Mouse (Mus musculus): ENCODE data around the gene Ankrd53. TPM values are rescaled to one million over a fixed set of nuclear protein-coding genes. Genes with fewer than 3 reads are reported as not detected.

Ankrd53 gene
- polyA plus RNA-seq (2015; fragmentation: Nextera tagmentation; extraction: Ambion mirVana): not detected in 2 replicates

GRCm38 (mm10) chr6:83762344-83762743 lies at the start of gene Ankrd53:
TSS of gene Ankrd53 (plus strand) at chr6:83762644.
- H3K36me3 ChIP-seq (replicated peaks): no peaks in the 10 kb centered on the region
- peaks cover 11% of the 10 kb centered on the region; the same call in 1 of the 2 replicates for H3K4me1 ChIP-seq (replicated peaks)
- H3K9me3 ChIP-seq (replicated peaks): no peaks in the 10 kb centered on the region
- H3K27me3 ChIP-seq: peaks cover 72% of the 10 kb centered on the region
- peak within 1 kb of the TSS; percentile 56 for H3K4me2 ChIP-seq
- 33% methylated on average over 6 of the region's 6 CpGs for WGBS (ENCODE audit: insufficient replicate concordance)
- H3K4me3 ChIP-seq (replicated peaks): peak within 1 kb of the TSS; percentile 23
- H3K27ac ChIP-seq (replicated peaks): no peak within 1 kb of the TSS
- no peak for ATAC-seq (ENCODE audit: insufficient read depth)
- peak within 1 kb of the TSS; percentile 4; the same call in 1 of the 2 replicates for H3K9ac ChIP-seq

GRCm38 (mm10) chr6:83713271-83714136 lies 48.9 kb upstream of the Ankrd53 start:
- Histone ChIP-seq H3K4me1 (replicated peaks) (peaks cover 13% of the 10 kb centered on the region), H3K27me3 (peaks cover 100% of the 10 kb centered on the region), H3K4me2 (no peak overlapping the region), H3K4me3 (replicated peaks) (no peak overlapping the region), H3K9me3 (replicated peaks) (no peaks in the 10 kb centered on the region), H3K9ac (no peak overlapping the region), H3K36me3 (replicated peaks) (no peaks in the 10 kb centered on the region), H3K27ac (replicated peaks) (no peak overlapping the region)
- ATAC-seq (ENCODE audit: insufficient read depth): no peak
- 5% methylated on average over 12 of the region's 12 CpGs for WGBS (ENCODE audit: insufficient replicate concordance)

GRCm38 (mm10) chr6:83714221-83715123 lies 48.0 kb upstream of the Ankrd53 start:
- Histone ChIP-seq H3K27me3 (peaks cover 99% of the 10 kb centered on the region), H3K4me1 (replicated peaks) (peaks cover 13% of the 10 kb centered on the region), H3K36me3 (replicated peaks) (no peaks in the 10 kb centered on the region), H3K9me3 (replicated peaks) (no peaks in the 10 kb centered on the region), H3K27ac (replicated peaks) (no peak overlapping the region), H3K4me3 (replicated peaks) (no peak overlapping the region), H3K9ac (no peak overlapping the region), H3K4me2 (no peak overlapping the region)
- ATAC-seq (ENCODE audit: insufficient read depth): no peak
- WGBS (ENCODE audit: insufficient replicate concordance): 3% methylated on average over 34 of the region's 34 CpGs

GRCm38 (mm10) chr6:83715461-83716196 lies 46.8 kb upstream of the Ankrd53 start:
- Histone ChIP-seq H3K4me2 (no peak overlapping the region), H3K27me3 (peaks cover 99% of the 10 kb centered on the region), H3K9me3 (replicated peaks) (no peaks in the 10 kb centered on the region), H3K4me1 (replicated peaks) (peaks cover 10% of the 10 kb centered on the region), H3K4me3 (replicated peaks) (no peak overlapping the region), H3K9ac (no peak overlapping the region), H3K36me3 (replicated peaks) (no peaks in the 10 kb centered on the region), H3K27ac (replicated peaks) (no peak overlapping the region)
- WGBS (ENCODE audit: insufficient replicate concordance): 3% methylated on average over 30 of the region's 30 CpGs
- ATAC-seq (ENCODE audit: insufficient read depth): no peak

- H3K4me1 ChIP-seq (replicated peaks): no peaks in the 10 kb centered on the region
- WGBS (ENCODE audit: insufficient replicate concordance): 1% methylated on average over 8 of the region's 8 CpGs
- no peak overlapping the region for H3K4me3 ChIP-seq (replicated peaks)
- no peak overlapping the region for H3K9ac ChIP-seq
- no peaks in the 10 kb centered on the region for H3K36me3 ChIP-seq (replicated peaks)
- no peaks in the 10 kb centered on the region for H3K9me3 ChIP-seq (replicated peaks)
- no peak for ATAC-seq (ENCODE audit: insufficient read depth)
- peaks cover 99% of the 10 kb centered on the region for H3K27me3 ChIP-seq
- H3K4me2 ChIP-seq: no peak overlapping the region
- H3K27ac ChIP-seq (replicated peaks): no peak overlapping the region
These were observed 45.4 kb upstream of the Ankrd53 start for GRCm38 (mm10) chr6:83717026-83717425.

GRCm38 (mm10) chr6:83722526-83722925 lies 39.9 kb upstream of the Ankrd53 start:
- no peak overlapping the region for H3K4me2 ChIP-seq
- no peaks in the 10 kb centered on the region for H3K9me3 ChIP-seq (replicated peaks)
- H3K9ac ChIP-seq: no peak overlapping the region
- no peak overlapping the region for H3K4me3 ChIP-seq (replicated peaks)
- no peaks in the 10 kb centered on the region for H3K4me1 ChIP-seq (replicated peaks)
- H3K27me3 ChIP-seq: peaks cover 74% of the 10 kb centered on the region
- no peak for ATAC-seq (ENCODE audit: insufficient read depth)
- WGBS (ENCODE audit: insufficient replicate concordance): 14% methylated on average over 6 of the region's 6 CpGs
- H3K36me3 ChIP-seq (replicated peaks): no peaks in the 10 kb centered on the region
- H3K27ac ChIP-seq (replicated peaks): no peak overlapping the region

GRCm38 (mm10) chr6:83727178-83727577 lies 35.3 kb upstream of the Ankrd53 start:
- no peaks in the 10 kb centered on the region for H3K9me3 ChIP-seq (replicated peaks)
- no peak for ATAC-seq (ENCODE audit: insufficient read depth)
- H3K36me3 ChIP-seq (replicated peaks): no peaks in the 10 kb centered on the region
- H3K4me3 ChIP-seq (replicated peaks): no peak overlapping the region
- WGBS (ENCODE audit: insufficient replicate concordance): 19% methylated on average over 4 of the region's 4 CpGs
- H3K27me3 ChIP-seq: peaks cover 45% of the 10 kb centered on the region
- no peak overlapping the region for H3K9ac ChIP-seq
- H3K27ac ChIP-seq (replicated peaks): no peak overlapping the region
- no peak overlapping the region for H3K4me2 ChIP-seq
- no peaks in the 10 kb centered on the region for H3K4me1 ChIP-seq (replicated peaks)

GRCm38 (mm10) chr6:83728488-83728887 lies 34.0 kb upstream of the Ankrd53 start:
- Histone ChIP-seq H3K27ac (replicated peaks) (no peak overlapping the region), H3K9ac (no peak overlapping the region), H3K4me3 (replicated peaks) (no peak overlapping the region), H3K9me3 (replicated peaks) (no peaks in the 10 kb centered on the region), H3K36me3 (replicated peaks) (no peaks in the 10 kb centered on the region), H3K4me1 (replicated peaks) (no peaks in the 10 kb centered on the region), H3K4me2 (no peak overlapping the region), H3K27me3 (peaks cover 39% of the 10 kb centered on the region)
- ATAC-seq (ENCODE audit: insufficient read depth): no peak
- WGBS (ENCODE audit: insufficient replicate concordance): 70% methylated on average over 3 of the region's 3 CpGs

GRCm38 (mm10) chr6:83729350-83729970 lies 33.0 kb upstream of the Ankrd53 start:
- Histone ChIP-seq H3K4me2 (no peak overlapping the region), H3K9ac (no peak overlapping the region), H3K27ac (replicated peaks) (no peak overlapping the region), H3K36me3 (replicated peaks) (no peaks in the 10 kb centered on the region), H3K4me1 (replicated peaks) (no peaks in the 10 kb centered on the region), H3K27me3 (peaks cover 36% of the 10 kb centered on the region), H3K4me3 (replicated peaks) (no peak overlapping the region), H3K9me3 (replicated peaks) (no peaks in the 10 kb centered on the region)
- ATAC-seq (ENCODE audit: insufficient read depth): no peak
- WGBS (ENCODE audit: insufficient replicate concordance): 56% methylated on average over 14 of the region's 14 CpGs

GRCm38 (mm10) chr6:83731128-83731527 lies 31.3 kb upstream of the Ankrd53 start:
- Histone ChIP-seq H3K4me3 (replicated peaks) (no peak overlapping the region), H3K36me3 (replicated peaks) (no peaks in the 10 kb centered on the region), H3K9me3 (replicated peaks) (no peaks in the 10 kb centered on the region), H3K27ac (replicated peaks) (no peak overlapping the region), H3K9ac (no peak overlapping the region), H3K4me2 (no peak overlapping the region), H3K4me1 (replicated peaks) (no peaks in the 10 kb centered on the region), H3K27me3 (peaks cover 32% of the 10 kb centered on the region)
- 20% methylated on average over 5 of the region's 5 CpGs for WGBS (ENCODE audit: insufficient replicate concordance)
- no peak for ATAC-seq (ENCODE audit: insufficient read depth)

All from liver, embryonic 15.5 days (tissue).